Mouse (Mus musculus) liver, embryonic 13.5 days (tissue): Measurements from ENCODE around the gene Sik3. TPM values are rescaled to one million over a fixed set of nuclear protein-coding genes. Genes with fewer than 3 reads are reported as not detected.

Source experiments
- ATAC-seq: fragments of 200-750 bp; cut with Nextera tagmentation; 2 replicates; pipeline ENCODE4 v1.8.0; 2017; ENCODE audit warnings: low read depth, mild to moderate bottlenecking, moderate number of reproducible peaks, moderate library complexity
- DNase-seq: peaks from one replicate; pipeline ENCODE4 v3.0.0; 2022
- H3K27ac ChIP-seq: fragments of 300-500 bp; sonication (generic); 2 replicates; pipeline ENCODE4 v1.5.1; 2015; ENCODE audit warnings: moderate library complexity, mild to moderate bottlenecking, inconsistent platforms
- H3K27me3 ChIP-seq: fragments of 300-500 bp; sonication (generic); 2 replicates; pipeline ENCODE4 v1.6.1; 2015; ENCODE audit warnings: mild to moderate bottlenecking, inconsistent platforms
- H3K36me3 ChIP-seq: fragments of 300-500 bp; sonication (generic); 2 replicates; pipeline ENCODE4 v1.6.1; 2015; ENCODE audit warnings: mild to moderate bottlenecking, inconsistent platforms
- H3K4me1 ChIP-seq: fragments of 300-500 bp; sonication (generic); replicated peaks from 2 replicates; pipeline ENCODE4 v1.6.1; 2015; ENCODE audit warnings: inconsistent platforms
- H3K4me2 ChIP-seq: fragments of 300-500 bp; sonication (generic); 2 replicates; pipeline ENCODE4 v1.6.1; 2015; ENCODE audit warnings: inconsistent platforms, mild to moderate bottlenecking, moderate library complexity
- H3K4me3 ChIP-seq: fragments of 300-500 bp; sonication (generic); replicated peaks from 2 replicates; pipeline ENCODE4 v1.5.1; 2015; ENCODE audit warnings: mild to moderate bottlenecking, inconsistent platforms
- H3K9ac ChIP-seq: fragments of 300-500 bp; sonication (generic); 2 replicates; pipeline ENCODE4 v1.6.1; 2015; ENCODE audit warnings: mild to moderate bottlenecking, inconsistent platforms
- H3K9me3 ChIP-seq: fragments of 300-500 bp; sonication (generic); replicated peaks from 2 replicates; pipeline ENCODE4 v1.6.1; 2016; ENCODE audit warnings: inconsistent platforms
- WGBS: fragments of 180-500 bp; shearing (Covaris S2); methylation state at CpG from one replicate; pipeline ENCODE4 v1.1.7; 2015; ENCODE audit not compliant: insufficient replicate concordance; 5-methylcytosine and 5-hydroxymethylcytosine counted together
- polyA plus RNA-seq: library from polyadenylated mRNA; unstranded; fragments of >200 nt; fragmentation: Nextera tagmentation; extraction: Ambion mirVana; gene quantifications from 2 replicates; pipeline ENCODE4 v1.2.1, GENCODE M21; 2015

The Sik3 gene
- polyA plus RNA-seq, 1 experiment from 2014 or later, result 2.8 TPM

GRCm38 (mm10) chr9:46060249-46060648 is 47.6 kb downstream of the Sik3 start:
- ATAC-seq, result no peak
- H3K36me3 ChIP-seq, result no peaks in the 10 kb centered on the region
- peaks cover 16% of the 10 kb centered on the region for H3K4me1 ChIP-seq
- H3K4me3 ChIP-seq, result no peak overlapping the region
- H3K9me3 ChIP-seq, result no peaks in the 10 kb centered on the region
- DNase-seq, result no peak
- 77% methylated on average over 2 of the region's 2 CpGs for WGBS
- no peaks in the 10 kb centered on the region for H3K27me3 ChIP-seq
- H3K9ac ChIP-seq, result no peak overlapping the region
- no peak overlapping the region for H3K4me2 ChIP-seq
- H3K27ac ChIP-seq, result no peak overlapping the region

- no peak for ATAC-seq
- Histone ChIP-seq H3K4me2 (no peak overlapping the region), H3K4me3 (no peak overlapping the region), H3K27me3 (no peaks in the 10 kb centered on the region), H3K4me1 (peaks cover 28% of the 10 kb centered on the region), H3K9ac (no peak overlapping the region), H3K9me3 (no peaks in the 10 kb centered on the region), H3K27ac (no peak overlapping the region), H3K36me3 (no peaks in the 10 kb centered on the region)
- WGBS, result 68% methylated on average over 9 of the region's 9 CpGs
- no peak for DNase-seq
Observed at GRCm38 (mm10) chr9:46061696-46062425, 49.2 kb downstream of the Sik3 start.

- peaks cover 53% of the 10 kb centered on the region for H3K4me1 ChIP-seq
- H3K36me3 ChIP-seq, result no peaks in the 10 kb centered on the region
- WGBS, result 79% methylated on average over 7 of the region's 7 CpGs
- DNase-seq (no peak), ATAC-seq (no peak)
- H3K9me3 ChIP-seq, result no peaks in the 10 kb centered on the region
- H3K9ac ChIP-seq, result no peak overlapping the region
- no peak overlapping the region for H3K4me3 ChIP-seq
- no peak overlapping the region for H3K4me2 ChIP-seq
- no peak overlapping the region for H3K27ac ChIP-seq
- H3K27me3 ChIP-seq, result no peaks in the 10 kb centered on the region
Observed at GRCm38 (mm10) chr9:46064331-46064730, 51.7 kb downstream of the Sik3 start.

GRCm38 (mm10) chr9:46066711-46067110 is 54.1 kb downstream of the Sik3 start:
- WGBS, result 76% methylated on average over 4 of the region's 4 CpGs
- DNase-seq (no peak), ATAC-seq (no peak)
- Histone ChIP-seq H3K4me2 (no peak overlapping the region), H3K9ac (no peak overlapping the region), H3K9me3 (no peaks in the 10 kb centered on the region), H3K4me3 (no peak overlapping the region), H3K4me1 (peaks cover 46% of the 10 kb centered on the region), H3K36me3 (no peaks in the 10 kb centered on the region), H3K27me3 (no peaks in the 10 kb centered on the region), H3K27ac (no peak overlapping the region)

- H3K9ac ChIP-seq, result peak overlapping the region; percentile 39; the same call in 1 of the 2 replicates
- H3K36me3 ChIP-seq, result no peaks in the 10 kb centered on the region
- peak overlapping the region; percentile 37 for H3K4me2 ChIP-seq
- ATAC-seq (peak; percentile 86), DNase-seq (peak; percentile 30)
- H3K4me1 ChIP-seq, result peaks cover 46% of the 10 kb centered on the region
- H3K27me3 ChIP-seq, result no peaks in the 10 kb centered on the region
- 9% methylated on average over 7 of the region's 7 CpGs for WGBS
- no peak overlapping the region for H3K4me3 ChIP-seq
- H3K9me3 ChIP-seq, result no peaks in the 10 kb centered on the region
- peak overlapping the region; percentile 58 for H3K27ac ChIP-seq
Observed at GRCm38 (mm10) chr9:46067691-46068090, 55.1 kb downstream of the Sik3 start.

- DNase-seq (no peak), ATAC-seq (no peak)
- WGBS, result 38% methylated on average over 4 of the region's 4 CpGs
- no peak overlapping the region for H3K4me2 ChIP-seq
- no peaks in the 10 kb centered on the region for H3K9me3 ChIP-seq
- H3K4me3 ChIP-seq, result no peak overlapping the region
- H3K4me1 ChIP-seq, result peaks cover 46% of the 10 kb centered on the region
- H3K27ac ChIP-seq, result no peak overlapping the region
- H3K27me3 ChIP-seq, result no peaks in the 10 kb centered on the region
- no peaks in the 10 kb centered on the region for H3K36me3 ChIP-seq
- no peak overlapping the region for H3K9ac ChIP-seq
Observed at GRCm38 (mm10) chr9:46069013-46069412, 56.4 kb downstream of the Sik3 start.

- Histone ChIP-seq H3K4me2 (no peak overlapping the region), H3K4me3 (no peak overlapping the region), H3K27ac (no peak overlapping the region), H3K9me3 (no peaks in the 10 kb centered on the region), H3K27me3 (no peaks in the 10 kb centered on the region), H3K4me1 (peaks cover 35% of the 10 kb centered on the region), H3K9ac (no peak overlapping the region), H3K36me3 (no peaks in the 10 kb centered on the region)
- ATAC-seq (no peak), DNase-seq (no peak)
- 66% methylated on average over 9 of the region's 9 CpGs for WGBS
Observed at GRCm38 (mm10) chr9:46072101-46072835, 59.6 kb downstream of the Sik3 start.

- no peak for DNase-seq
- H3K4me3 ChIP-seq, result no peak overlapping the region
- H3K9ac ChIP-seq, result no peak overlapping the region
- peaks cover 23% of the 10 kb centered on the region for H3K4me1 ChIP-seq
- H3K9me3 ChIP-seq, result no peaks in the 10 kb centered on the region
- H3K36me3 ChIP-seq, result no peaks in the 10 kb centered on the region
- H3K27ac ChIP-seq, result no peak overlapping the region
- ATAC-seq, result no peak
- H3K4me2 ChIP-seq, result no peak overlapping the region
- no peaks in the 10 kb centered on the region for H3K27me3 ChIP-seq
- 63% methylated on average over 3 of the region's 3 CpGs for WGBS
Observed at GRCm38 (mm10) chr9:46073443-46073842, 60.8 kb downstream of the Sik3 start.

GRCm38 (mm10) chr9:46075578-46075977 is 63.0 kb downstream of the Sik3 start:
- H3K27me3 ChIP-seq, result no peaks in the 10 kb centered on the region
- ATAC-seq (no peak), DNase-seq (no peak)
- H3K9me3 ChIP-seq, result no peaks in the 10 kb centered on the region
- H3K9ac ChIP-seq, result no peak overlapping the region
- H3K36me3 ChIP-seq, result no peaks in the 10 kb centered on the region
- 55% methylated on average over 2 of the region's 2 CpGs for WGBS
- peaks cover 10% of the 10 kb centered on the region for H3K4me1 ChIP-seq
- no peak overlapping the region for H3K4me2 ChIP-seq
- H3K4me3 ChIP-seq, result no peak overlapping the region
- H3K27ac ChIP-seq, result no peak overlapping the region

- H3K4me3 ChIP-seq, result no peak overlapping the region
- ATAC-seq (no peak), DNase-seq (no peak)
- no peak overlapping the region for H3K4me2 ChIP-seq
- H3K4me1 ChIP-seq, result peaks cover 16% of the 10 kb centered on the region
- H3K27ac ChIP-seq, result no peak overlapping the region
- H3K9ac ChIP-seq, result no peak overlapping the region
- H3K36me3 ChIP-seq, result no peaks in the 10 kb centered on the region
- no peaks in the 10 kb centered on the region for H3K9me3 ChIP-seq
- no peaks in the 10 kb centered on the region for H3K27me3 ChIP-seq
- WGBS, result 64% methylated on average over 6 of the region's 6 CpGs
Observed at GRCm38 (mm10) chr9:46082381-46082821, 69.8 kb downstream of the Sik3 start.

- ATAC-seq (no peak), DNase-seq (no peak)
- WGBS, result 74% methylated on average over 7 of the region's 7 CpGs
- Histone ChIP-seq H3K27ac (no peak overlapping the region), H3K36me3 (no peaks in the 10 kb centered on the region), H3K4me1 (peaks cover 21% of the 10 kb centered on the region), H3K9ac (no peak overlapping the region), H3K27me3 (no peaks in the 10 kb centered on the region), H3K4me2 (no peak overlapping the region), H3K4me3 (no peak overlapping the region), H3K9me3 (no peaks in the 10 kb centered on the region)
Observed at GRCm38 (mm10) chr9:46083490-46083893, 70.9 kb downstream of the Sik3 start.
